Mouse (Mus musculus) thymus, postnatal 25 days (tissue): ENCODE measurements around the gene Gm2007.
"Not testable (repeated sequence)": the region's sequence is repeated elsewhere in the genome, so short reads cannot be mapped to it uniquely, and the experiment has no call there.

Source experiments
- DNase-seq: peaks from one replicate; pipeline ENCODE4 v3.0.0; 2022

The Gm2007 gene

DNA sequence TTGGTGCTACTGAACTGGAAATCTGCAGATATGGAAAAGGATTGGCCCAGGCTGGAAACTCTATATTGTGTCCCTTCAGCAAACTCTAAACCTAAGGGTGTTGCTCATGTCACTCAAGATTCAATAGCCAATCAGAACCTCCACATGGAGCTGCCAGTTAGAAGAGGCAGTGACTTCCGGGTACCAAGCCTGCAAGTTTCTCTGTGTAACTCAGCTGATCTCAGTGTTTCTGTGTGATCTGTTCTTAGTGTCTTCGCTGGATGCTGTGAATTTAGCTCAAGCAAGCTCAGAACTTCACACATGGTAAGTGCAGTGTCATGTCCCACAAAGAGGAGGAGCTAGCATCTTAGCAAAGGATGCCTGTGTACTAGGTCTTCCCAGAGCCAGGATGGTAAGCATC, at the start of gene Gm2007:
TSS of gene Gm2007 (plus strand) at position 301 of the 400 bp plus-strand sequence.
- not testable (repeated sequence) for DNase-seq

- not testable (repeated sequence) for DNase-seq
These were observed 37.8 kb upstream of the Gm2007 start, which contains the start of gene Zfp969 for GRCm38 (mm10) chr2:175703546-175703945. TSS of gene Zfp969 (minus strand) at chr2:175703646.

GRCm38 (mm10) chr2:175800993-175801392, 59.7 kb downstream of the Gm2007 start, which contains the start of gene Gm14288:
TSS of gene Gm14288 (minus strand) at chr2:175801093.
- not testable (repeated sequence) for DNase-seq
